Mouse (Mus musculus) left cerebral cortex, adult 8-10 months (tissue): ENCODE data around the gene Adamts9. TPM values are rescaled to one million over a fixed set of nuclear protein-coding genes. Genes with fewer than 3 reads are reported as not detected.
A peak's percentile ranks its signal among the peaks of the same experiment; 100 is the strongest.

ENCODE experiments used
- DNase-seq, 2 experiments: peaks; one replicate each; pipeline ENCODE4 v3.0.0; 2022; ENCODE audit warnings: low spot score in 2 of 2
- total RNA-seq, 4 experiments: library from RNA; stranded (reverse); gene quantifications; 2 replicates each; pipeline ENCODE4 v1.2.4; 2022

Gene Adamts9
- total RNA-seq, 4 experiments from 2014 or later = 2.6 to 3.7 (median 2.8) TPM

- no peak for DNase-seq
Measured at GRCm38 (mm10) chr6:92809818-92810217, 133.5 kb downstream of the Adamts9 start.

- no peak for DNase-seq
Measured at GRCm38 (mm10) chr6:92804254-92804971, 138.9 kb downstream of the Adamts9 start.

DNA sequence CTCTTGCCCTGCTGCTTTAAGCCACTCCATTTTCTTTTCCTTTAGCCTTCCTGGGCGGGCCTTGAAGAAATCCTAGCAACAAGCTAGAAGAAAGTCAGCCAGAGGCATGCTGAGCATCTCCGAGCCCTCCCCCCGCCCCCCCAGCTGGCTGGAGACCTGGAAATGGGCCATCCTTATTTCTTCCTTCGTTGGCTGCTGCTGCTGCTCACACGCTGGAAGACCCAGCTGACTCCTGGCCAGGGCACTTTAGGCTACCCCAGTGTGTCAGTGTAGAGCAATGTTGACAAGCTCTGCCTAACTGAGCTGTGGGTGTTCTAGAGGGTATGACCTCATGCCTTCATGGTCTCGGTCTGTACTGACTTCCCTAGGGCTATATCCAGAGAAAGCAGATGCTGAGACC, 140.1 kb downstream of the Adamts9 start:
- no peak for DNase-seq

DNA sequence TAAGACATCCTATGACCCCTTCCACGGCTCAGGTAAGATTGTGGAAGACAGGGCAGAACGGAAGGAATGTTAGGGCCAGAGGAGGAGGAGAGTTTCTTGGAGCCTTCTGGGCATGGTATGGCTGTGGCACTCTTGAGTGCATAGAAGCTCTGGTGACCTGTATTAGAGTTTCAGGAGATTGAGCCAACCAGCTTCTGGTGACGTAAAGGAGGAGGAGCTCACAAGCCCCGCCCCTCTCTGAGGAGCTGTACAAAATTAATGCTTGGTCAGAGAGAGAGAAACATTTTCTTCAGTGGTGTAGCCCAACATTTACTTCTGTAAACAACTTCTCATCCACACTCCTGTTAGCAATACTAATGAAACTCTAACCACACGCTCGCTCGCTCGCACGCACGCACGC, 140.9 kb downstream of the Adamts9 start:
- DNase-seq = no peak

DNA sequence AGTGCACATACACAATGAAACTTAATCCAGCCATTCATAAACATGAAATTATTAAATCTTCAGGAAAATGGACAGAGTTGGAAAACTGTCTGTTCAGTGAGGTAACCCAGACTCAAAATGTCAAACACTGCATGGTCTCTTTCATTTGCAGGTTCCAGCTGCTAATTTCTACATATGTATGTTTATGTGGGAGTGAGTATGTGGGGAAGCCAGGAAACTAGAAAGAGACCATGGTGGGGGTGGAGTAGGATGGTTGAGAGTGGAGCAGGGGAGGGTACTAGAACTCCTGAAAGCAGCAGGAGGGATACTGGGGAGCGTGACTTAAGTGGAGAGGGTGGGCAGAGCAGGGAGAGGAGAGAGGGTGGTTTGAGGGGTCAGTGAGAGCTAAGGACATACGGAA, 141.8 kb downstream of the Adamts9 start:
- no peak for DNase-seq

DNA sequence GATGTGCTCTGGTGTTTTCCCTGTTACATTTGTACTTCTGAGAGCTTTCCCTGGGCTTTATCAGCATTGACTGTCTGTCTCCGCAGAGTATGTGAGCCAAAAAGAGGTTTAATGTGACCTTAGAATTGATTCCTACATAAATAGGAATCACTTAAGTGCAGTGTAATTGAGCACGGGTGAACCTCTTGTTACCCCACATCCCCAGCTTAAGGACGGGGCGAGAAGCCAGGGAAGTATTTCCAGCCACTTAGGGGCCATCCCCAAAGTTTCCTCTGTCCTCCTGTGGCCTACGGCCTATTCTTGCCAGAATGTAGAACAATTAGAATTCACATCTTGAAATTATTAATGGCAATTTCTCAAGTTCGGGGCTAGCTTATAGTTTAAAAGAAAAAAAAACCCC, 149.5 kb downstream of the Adamts9 start:
- no peak for DNase-seq

DNA sequence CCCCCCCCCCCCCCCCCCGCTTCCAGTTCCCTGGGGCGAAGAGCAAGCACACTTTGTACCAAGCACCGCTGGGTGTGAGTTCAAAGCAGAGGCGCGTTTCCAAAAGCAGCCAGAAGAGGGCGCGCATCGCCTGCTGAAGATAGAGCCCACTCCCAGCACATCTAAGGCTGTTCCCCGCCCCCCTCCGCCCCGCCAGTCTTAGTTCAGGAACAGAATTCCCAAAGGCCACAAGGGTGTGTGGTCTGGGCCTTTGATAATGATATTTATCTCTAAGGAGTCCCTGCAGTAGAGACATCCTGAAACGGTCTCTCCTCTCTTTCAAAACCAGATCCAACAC, 155.9 kb downstream of the Adamts9 start:
- peak; percentile 60 to 93 for DNase-seq

GRCm38 (mm10) chr6:92786701-92787375, 156.5 kb downstream of the Adamts9 start:
- DNase-seq = no peak

- peak in 1 of 2 experiments; percentile 45 for DNase-seq
Measured at GRCm38 (mm10) chr6:92784782-92785181, 158.5 kb downstream of the Adamts9 start.

GRCm38 (mm10) chr6:92781446-92781845, 161.8 kb downstream of the Adamts9 start:
- DNase-seq = no peak

GRCm38 (mm10) chr6:92779935-92780205, 163.4 kb downstream of the Adamts9 start:
- no peak for DNase-seq

- no peak for DNase-seq
Measured at GRCm38 (mm10) chr6:92779140-92779934, 164.0 kb downstream of the Adamts9 start.

- DNase-seq = no peak
Measured at GRCm38 (mm10) chr6:92776356-92776755, 166.9 kb downstream of the Adamts9 start.

- DNase-seq = no peak
Measured at GRCm38 (mm10) chr6:92762372-92762771, 180.9 kb downstream of the Adamts9 start.

DNA sequence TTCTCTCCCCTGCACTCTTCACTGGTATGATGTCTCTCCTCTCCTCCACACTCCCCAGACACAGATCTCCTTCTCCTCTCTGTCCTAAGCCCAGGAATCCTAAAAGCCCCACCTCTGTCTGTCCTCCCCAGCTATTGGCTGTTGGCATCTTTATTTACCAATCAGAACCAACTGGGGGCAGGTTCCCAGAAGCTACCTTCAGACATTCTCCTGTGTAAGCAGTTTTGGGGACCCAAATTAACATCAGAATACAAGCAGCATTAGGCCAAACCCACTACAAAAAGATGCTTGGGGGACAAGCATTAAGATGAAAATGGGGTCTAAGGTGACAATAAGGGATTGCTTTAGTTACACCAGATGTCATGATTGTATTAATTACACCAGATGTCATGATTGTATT, 183.7 kb downstream of the Adamts9 start:
- DNase-seq = no peak

GRCm38 (mm10) chr6:92755826-92756225, 187.5 kb downstream of the Adamts9 start:
- no peak for DNase-seq

DNA sequence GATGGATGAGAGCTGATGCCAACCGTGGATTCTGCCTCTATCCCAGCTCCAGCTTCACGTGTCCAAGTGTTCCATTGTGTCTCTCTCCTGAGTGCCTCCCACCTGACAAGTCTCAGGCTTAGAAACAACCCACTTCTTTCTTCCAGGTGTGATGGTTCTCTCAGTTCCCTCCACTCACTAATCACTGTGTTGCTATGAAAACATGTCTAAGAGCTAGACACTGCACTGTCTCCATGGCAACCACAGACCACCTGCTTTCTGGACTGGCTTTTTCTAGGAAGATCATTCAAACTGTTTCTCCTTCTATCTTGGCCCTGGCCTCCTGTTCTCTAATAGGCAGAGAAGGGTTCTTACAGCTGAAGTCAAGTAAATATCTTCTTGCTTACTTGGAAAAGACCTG, 190.6 kb downstream of the Adamts9 start:
- peak in 1 of 2 experiments; percentile 33 for DNase-seq

DNA sequence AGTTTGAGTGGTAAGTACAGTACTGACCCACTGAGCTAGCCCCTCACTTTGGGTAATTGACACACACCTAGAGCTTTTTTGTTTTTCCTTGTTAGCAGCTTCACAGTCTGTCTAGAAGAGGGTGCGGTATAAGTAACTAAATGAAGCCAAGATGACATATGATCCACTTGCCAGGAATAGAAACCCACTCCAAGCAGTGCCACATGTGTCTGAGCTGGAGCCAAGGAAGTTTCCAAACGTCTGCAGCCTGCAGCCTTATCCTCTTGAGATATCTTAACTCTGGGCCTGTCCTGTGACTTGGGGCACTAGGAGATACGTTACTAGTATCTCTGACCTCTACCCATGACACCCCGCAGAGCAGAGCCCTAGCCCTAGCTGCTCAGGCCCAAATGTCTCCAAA, 193.9 kb downstream of the Adamts9 start:
- peak in 1 of 2 experiments; percentile 28 for DNase-seq

GRCm38 (mm10) chr6:92743605-92744004, 199.7 kb downstream of the Adamts9 start:
- peak; percentile 74 to 80 for DNase-seq

DNA sequence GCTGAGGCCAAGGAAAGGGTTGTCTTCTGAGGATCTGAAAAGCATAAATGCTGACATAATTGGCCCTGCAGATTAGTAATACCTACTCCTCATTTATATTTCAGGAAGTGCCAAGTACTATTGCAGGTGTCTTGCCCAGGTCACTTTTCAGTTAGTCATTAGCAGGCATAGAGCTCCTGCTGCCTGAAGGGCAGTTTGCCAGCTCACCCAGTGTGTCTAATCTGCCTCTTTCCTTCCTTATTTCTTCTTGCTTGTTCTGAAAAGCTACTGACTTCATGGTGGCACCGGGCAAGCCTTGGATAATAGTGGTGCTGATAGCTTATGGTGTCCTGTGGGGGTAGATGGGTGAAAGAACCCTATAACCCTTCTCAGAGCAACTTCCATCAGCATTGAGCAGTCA, 206.2 kb downstream of the Adamts9 start:
- DNase-seq = no peak

- DNase-seq = no peak
Measured at GRCm38 (mm10) chr6:92733651-92734050, 209.6 kb downstream of the Adamts9 start.

GRCm38 (mm10) chr6:92728514-92728913, 214.8 kb downstream of the Adamts9 start:
- DNase-seq = peak in 1 of 2 experiments; percentile 54

- peak; percentile 76 to 90 for DNase-seq
Measured at GRCm38 (mm10) chr6:92728084-92728483, 215.2 kb downstream of the Adamts9 start.
